Mouse (Mus musculus) cerebellum, adult 9-10 months (tissue): ENCODE results near the gene Abi3bp.

Experiments
- DNase-seq: peaks from one replicate; pipeline ENCODE4 v3.0.0; 2022

Abi3bp gene

DNA sequence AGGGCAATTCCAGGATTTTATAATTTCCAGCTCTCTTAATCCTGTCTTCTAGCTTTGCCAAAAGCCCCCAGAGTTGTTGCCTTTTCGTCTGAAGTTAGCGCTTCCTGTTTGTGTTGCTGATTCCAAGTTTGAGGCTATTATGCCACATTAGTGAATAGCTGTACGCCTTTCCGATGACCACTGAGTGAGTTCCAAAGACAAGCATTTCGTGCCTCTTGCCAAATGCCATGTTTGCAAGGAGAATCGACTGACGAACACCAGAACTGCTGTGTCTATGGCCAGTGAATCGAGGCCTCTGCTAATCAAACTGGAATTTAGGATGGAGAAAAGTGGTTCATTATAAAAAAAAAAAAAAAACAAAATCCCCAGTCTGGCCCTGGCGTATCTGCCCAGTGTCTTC lies 40.3 kb downstream of the Abi3bp start:
- no peak for DNase-seq

DNA sequence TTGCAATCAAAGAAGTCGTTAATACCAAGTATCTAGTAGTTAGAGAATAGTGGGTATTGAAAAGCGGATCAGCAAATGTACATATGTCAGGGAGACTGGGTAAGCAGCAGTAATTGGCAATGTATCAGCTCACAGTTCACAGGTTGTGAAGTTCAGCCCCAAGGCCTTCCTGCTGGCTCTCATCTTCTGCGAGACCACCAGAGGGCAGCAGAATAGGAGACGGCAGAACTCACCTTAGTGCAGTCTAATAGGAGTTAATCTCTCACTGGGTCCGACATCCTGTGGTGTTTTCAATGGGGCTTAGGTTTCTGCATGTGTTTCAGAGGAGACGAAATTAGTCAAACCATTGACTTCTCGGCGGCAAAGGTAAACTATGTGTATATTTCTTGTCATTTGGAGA lies 46.7 kb downstream of the Abi3bp start:
- DNase-seq = no peak

DNA sequence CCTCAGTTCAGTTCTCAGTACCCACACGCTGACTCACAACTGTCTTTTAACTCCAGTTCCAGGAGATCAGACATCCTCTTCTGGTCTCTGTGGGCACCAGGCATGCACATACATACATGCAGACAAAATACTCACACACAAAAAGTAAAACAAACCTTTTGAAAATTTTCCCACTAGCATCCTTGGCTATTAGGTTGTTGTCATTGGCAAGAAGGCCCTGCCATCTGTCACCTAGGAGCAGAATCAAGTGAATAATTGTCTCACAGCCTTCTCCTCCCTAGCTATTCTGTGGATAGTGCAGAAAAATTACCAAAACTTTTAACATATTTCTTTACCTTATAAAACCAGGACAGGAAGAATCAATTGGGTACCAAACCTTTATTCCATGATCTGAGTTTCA lies 48.8 kb downstream of the Abi3bp start:
- peak; percentile 46 for DNase-seq

DNA sequence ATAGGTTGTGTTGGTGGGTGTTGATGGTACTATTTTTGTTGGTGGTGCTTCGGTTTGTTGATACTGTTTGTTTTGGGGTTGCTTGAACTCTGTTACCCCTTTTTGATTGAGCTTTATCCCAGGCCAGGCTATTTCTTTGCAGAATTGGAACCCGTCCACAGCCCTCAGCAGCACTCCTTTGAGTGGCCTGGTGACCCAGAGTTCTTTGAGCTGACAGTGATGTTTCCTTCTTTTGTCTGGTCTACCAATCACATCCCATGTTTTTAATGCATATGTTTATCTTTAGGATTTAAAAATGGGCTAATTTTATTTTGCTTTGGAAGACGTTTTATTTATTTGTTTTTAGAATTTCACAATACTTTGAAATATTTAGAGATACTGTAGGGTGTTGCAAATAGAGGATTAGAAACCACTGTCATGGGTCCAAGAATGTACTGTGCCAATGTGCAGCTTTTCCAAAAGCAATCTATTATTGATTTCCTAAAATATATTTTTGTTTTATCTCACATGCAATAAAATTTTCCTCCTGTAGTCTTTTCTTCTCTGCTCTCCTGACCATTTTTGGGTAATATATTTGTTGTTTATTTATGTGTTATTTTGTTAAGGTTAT lies 50.5 kb downstream of the Abi3bp start:
- no peak for DNase-seq

DNA sequence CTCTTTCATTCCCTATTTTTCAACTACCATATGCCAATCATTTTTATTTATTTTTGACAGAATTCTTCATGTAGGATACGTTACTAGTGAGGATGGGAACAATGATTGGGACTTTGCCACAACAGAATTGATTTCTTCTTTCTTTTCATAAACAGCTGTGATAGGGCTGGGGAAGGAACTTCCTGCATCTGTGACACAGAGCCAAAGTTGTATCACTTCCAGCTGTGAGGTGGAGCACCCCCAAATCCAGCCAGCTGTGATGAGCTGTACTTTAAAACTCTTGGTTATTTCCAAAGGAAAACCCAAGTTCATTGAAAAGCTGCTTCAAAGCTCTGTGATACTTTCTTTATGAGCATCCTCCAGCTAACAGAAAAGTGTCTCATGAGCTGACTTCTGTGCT lies 101.9 kb downstream of the Abi3bp start:
- DNase-seq = no peak

DNA sequence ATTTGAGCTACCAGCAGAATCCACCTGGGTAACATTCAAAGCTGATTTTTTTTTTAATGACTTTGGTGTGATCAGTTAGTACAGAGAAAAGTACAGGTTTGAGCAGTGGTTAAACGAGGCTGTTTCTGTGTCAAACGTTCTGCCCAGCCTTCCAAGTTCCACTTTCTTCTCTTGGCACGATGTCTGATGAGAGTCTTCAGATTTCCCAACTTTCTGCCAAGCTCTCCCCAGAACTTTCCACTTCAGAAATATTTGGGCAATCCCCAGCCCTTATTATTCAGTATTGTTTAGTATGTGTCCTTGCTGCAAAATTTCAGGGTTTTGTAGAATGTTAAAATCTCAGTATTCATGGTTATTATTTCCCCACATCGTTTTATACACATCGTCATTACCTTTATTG lies 115.9 kb downstream of the Abi3bp start:
- DNase-seq = no peak

DNA sequence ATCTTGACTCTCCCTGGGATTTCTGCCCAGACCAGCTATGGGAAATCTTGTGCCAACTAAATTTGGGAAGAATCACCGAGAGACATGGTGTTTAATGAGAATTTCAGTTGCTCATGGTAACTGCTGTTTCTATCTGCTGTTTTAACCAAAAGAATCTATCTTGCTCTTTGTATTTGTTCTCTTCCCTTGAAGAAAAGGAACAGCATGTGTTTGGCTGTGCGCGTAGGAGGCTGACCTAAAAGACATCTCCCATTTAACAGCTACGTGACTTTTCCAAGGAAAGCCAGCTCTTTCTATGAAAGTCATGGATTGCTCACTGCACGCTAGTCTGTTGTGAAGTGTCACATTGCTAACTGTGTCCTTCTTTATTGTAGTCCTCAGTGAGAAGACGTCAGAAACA lies 117.2 kb downstream of the Abi3bp start:
- peak; percentile 1 for DNase-seq

DNA sequence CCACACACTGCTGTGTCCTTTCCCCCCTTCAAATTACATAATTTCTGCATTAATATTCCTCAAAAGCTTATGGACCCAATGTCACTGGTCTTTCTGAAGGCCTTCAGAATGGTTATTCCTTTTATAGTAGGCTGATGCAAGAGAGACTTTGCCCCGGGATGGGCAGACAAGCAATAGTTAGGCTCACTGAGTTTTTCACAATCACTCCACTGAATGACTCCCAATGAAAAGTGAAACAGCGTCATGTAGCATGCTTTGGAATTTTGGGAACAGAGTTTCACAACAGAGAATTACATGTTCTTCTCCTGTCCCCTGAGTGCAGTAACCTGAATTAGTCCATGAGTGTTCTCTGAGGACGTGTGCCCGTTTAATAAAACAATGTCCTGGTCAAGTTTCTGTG lies 120.7 kb downstream of the Abi3bp start:
- no peak for DNase-seq

DNA sequence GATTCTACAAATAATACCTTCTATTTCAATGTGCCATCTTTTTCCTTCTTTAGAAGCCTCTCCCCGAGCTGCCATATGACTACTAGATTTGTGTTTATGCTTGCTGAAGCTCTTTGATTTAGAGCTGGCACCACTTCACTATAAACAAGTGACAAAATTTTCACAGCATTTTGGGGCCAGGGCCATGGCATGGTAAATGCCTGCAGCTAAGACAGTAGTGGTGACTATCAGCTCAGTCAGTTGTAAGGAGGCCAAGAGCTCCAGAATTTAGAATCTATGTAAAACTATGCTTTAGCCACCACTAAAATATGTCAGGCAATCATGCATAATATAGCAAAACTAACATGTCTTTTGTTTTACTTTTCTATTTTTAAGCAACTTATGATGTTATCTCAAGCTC lies 124.7 kb downstream of the Abi3bp start:
- DNase-seq = no peak

DNA sequence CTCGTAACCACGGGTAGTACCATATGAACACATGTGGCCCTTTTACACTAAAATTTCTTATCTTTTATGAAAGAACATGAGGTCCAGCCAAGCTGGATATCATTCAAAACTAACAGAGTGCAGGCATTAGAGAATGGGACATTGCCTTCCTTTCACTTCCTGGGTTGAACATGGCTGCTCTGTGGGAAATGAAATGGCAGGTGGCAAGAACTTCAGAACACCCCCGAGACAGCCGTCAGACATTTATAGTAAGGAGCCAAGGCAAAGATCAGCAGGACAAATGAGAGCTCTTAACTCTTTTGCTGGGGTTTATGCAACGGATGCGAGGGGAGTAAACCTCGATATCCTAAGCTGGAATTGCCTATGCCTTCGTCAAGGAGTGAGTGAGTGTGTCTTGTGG lies 132.9 kb downstream of the Abi3bp start:
- DNase-seq = no peak

DNA sequence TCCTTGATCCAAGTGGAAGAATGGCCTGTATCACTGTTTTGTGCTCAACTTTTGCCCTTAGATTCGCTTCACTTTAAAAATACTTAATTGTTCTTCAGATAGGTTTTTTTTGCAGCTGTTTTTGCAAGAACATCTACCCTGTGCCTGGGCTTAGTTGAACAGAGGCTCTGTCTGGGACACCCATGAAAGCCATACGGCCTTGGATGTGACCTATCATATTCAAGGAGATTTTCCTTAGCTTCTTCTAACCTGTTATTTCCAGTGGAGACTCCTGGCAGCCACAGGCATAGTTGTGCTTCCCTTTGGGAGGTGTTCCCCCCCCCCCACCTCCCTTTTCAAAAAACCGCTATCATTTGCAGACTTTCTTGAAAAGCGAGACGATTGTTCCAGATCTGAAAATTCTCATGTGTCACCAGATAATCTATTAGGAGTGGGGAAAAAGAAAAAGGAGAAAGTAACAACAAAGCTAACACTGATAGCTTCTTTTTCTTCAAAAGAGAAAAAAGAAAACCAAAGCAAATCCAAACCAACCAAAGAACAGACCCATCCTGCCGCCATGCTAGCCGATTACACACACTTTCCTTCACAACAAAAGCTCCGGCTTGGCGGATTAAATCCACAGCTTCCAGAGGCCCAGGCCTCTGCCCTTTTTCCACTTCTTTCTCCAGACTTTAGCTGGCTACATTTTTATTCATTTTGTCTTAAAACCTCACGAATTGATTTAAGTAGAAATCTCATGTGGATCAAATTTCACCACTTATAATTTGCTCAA lies 133.6 kb downstream of the Abi3bp start:
- no peak for DNase-seq

DNA sequence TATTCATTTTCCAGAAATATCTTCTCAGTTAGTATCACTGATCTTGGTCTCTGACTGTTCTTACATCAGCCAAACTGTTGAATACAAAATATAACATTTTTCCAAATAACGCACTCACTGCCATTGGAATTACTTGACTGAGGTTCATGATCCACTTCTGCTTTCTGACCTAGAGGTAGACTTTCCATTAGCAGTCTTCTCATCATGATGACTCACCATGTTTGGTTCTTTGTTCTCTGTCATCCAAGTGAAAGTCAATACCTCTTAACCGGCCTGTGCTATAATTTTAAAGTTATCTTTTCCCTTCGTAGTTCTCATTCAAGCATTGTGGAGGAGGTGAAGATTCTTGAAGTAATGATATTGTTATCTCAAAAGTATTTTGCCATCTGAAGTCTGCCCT lies 160.9 kb downstream of the Abi3bp start:
- no peak for DNase-seq

DNA sequence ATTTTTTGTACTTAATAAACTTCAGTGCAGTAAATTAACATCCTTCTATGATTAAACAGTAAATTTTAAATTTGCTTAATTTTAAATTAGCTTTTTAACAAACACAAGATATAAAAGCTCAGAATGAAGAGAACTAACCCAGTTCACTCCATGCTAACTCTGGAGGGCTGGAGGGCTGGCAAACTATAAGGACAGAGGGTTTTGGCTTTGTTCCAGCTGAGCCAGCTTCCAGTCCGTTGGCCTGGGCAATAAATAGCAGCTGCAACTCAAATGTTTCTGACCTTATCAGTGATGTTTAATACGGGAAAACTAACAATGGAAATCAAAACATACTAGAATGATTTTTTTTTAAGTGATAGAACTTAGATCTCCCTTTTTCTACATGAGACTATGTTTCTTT lies 167.6 kb downstream of the Abi3bp start:
- no peak for DNase-seq

DNA sequence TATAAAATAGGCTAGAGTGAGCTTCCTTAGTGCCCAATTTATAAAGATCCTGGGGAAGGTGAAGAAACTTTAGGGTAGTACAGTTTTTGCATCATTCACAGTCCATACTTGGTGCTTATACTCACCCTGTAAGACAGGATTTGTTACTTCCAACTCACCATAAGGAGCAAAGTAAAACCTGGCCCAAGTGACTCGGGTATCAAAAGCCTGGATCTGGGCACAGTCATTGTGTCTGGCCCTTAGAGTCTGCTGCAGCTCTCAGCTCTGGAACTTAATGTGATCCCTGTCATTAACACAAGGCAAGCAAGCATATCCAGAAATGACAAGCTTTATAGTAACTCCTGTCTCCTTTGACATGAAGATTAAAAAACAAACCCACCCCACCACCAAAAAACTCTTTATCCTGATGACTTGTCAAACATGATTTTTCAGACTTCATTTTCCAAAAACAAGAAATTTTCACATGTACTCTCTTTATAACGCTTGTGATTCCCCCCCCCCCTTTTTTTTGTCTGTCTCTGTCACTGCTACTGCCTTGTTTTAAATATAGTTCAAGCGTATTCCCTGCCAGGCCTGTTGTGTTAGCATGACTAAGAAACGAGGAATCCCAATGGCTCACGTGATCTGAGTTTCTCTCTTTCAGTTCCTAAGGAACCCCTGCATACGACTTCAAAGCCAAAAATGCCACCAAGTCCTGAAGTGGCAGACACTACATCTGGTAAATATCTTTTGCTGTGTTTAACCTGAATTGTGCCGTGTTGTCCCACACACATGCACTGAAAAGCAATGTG lies 168.9 kb downstream of the Abi3bp start:
- no peak for DNase-seq

DNA sequence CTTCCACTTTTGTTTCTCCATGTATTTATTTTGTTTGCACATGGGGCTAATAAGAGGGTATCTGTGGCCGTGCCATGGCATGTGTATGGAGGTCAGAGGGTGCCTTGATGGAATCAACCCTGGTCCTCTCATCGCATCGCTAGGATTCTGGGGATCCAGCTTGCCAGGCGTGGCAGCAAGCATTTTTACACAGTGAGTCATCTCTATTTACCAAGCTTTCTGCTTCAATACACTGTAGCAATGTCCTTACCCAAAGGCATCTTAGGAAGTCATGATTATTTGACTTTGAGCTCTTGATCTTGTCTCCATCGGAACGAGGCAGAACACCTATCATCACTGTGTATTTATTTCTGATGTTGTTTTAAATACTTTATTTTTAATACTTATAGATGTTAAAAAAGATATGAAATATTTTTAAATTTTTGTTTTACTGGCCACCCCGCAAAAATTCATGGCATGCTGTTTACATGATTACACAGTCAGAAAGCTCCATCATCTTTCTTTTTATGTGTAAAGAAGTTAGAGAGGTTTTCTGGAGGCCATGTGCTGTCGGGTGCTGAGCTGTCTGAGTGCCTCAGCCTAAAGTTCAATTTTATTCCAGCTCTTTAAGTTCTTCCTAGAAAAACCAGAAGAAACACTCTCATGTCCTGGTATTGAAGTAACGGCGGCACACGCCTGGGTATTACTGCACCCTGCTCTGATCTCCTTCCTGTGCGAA lies 177.7 kb downstream of the Abi3bp start:
- DNase-seq = no peak

DNA sequence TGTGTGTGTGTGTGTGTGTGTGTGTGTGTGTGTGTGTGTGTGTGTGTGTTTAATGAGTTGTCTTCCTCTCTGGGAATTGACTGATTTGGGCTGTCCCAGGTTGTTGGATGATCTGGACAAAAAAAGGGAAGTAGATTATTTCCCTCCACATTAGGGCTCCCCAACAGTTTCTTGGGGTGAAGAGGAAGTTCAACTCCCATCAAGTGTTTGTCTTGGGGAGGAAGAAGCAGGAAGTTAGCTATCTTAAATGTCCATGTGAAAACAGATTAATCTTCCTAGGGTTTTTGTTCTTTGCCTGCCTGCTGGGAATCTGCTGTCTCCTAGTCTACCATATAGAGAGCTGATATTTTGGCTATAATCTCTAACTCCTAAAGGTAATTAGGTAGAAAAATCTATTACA lies 181.2 kb downstream of the Abi3bp start:
- no peak for DNase-seq

DNA sequence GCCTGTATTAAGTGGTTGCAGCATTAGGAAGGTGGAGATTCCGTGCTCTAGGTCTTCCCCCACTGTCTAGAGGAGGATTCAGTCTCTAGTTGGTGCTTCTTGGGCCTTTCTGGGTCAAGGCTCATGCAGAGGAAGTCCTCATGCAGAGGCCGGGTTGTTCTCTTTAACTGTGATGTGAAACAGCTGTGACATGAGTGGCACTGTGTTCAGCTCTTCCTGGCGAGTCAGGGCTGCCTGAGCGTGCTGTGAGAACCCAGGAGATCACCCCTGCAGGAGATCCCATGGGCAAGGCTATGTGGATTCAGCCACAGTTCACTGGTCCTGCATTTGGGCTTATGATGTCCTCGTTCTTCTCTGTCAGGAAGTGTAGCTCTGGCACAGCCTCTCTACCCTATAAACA lies 191.8 kb downstream of the Abi3bp start:
- DNase-seq = no peak

DNA sequence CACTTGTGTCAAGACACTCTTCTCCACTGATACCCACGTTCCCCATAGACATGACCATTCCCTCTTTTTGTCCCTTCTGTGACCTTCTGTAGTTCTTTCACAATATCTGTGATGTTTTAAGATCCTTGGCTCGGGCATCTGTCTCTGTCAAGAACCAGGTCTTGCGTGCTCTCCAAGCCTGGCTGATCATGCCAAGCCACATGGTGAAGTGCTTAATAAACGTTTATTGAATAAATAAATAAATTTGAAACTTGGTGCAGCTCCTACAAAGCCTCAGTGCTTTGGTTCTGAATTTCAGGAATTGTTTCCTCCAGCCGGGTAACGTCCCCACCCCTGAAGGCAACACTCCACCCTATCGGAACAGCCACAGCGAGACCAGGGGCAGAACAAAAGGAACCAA lies 193.3 kb downstream of the Abi3bp start:
- no peak for DNase-seq

DNA sequence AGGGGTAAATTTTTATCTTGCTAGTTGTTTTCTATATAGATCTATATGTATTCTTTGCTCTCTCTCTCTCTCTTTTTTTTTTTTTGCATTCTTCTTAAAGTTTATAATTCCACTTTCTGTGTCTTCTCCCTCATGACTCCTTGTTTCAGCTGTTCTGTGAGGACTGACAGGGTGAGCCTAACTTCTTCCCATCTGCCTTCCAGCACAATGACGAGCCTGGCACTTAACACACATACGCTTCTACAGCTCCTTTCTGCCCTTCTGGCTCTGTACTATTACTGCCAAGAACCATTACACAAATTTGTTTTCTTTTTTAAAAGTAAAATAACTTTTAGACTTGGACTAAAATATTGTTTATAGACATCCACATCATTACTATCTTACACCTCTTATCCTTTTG lies 195.7 kb downstream of the Abi3bp start:
- DNase-seq = no peak

DNA sequence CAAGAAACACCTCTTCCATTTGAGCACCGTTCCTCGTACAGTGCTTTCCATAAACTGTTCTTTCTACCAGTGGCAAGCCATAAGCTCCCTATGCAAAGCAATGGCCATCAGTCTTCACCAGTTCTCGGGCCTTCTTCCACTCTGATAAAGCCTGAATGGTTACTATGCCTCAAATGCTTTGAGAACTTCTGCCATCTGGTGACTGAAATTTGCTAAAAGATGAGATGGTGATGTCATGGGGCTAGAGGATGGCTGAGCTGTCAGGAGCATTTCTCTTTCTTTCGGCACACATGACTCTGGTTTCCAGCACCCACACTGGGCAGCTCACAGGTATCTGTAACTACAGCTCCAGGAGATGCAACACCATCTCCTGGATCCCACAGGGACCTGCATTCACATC lies 199.5 kb downstream of the Abi3bp start:
- peak; percentile 18 for DNase-seq

DNA sequence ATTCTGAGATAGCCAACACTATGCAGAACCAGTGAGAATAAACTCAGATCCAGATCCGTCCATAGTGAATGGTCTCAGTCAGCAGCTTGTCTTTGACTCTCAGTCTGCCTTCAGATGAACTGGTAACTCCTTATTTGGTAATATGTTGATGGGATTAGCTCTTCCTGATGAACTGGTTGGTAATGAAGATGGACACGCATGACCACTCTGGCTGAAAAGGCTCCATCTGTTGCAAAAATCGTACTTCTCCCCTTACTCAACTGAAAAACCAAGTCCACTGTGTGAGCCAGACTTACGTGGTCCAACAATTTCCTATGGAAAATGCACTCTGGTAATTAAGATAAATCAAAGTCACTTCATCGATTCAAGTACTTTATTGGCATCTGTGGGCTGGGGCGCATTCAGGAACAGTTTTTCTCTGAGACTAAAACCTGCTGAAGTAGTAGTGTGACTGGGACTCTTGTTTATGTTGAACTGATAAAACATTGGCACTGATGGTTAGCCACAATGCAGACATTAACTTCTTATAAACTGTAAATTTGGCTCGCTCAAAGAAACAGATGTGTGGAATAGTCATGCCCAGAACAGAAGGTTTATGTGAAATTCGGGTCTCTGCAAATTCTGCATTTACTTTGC lies 203.4 kb downstream of the Abi3bp start:
- no peak for DNase-seq

DNA sequence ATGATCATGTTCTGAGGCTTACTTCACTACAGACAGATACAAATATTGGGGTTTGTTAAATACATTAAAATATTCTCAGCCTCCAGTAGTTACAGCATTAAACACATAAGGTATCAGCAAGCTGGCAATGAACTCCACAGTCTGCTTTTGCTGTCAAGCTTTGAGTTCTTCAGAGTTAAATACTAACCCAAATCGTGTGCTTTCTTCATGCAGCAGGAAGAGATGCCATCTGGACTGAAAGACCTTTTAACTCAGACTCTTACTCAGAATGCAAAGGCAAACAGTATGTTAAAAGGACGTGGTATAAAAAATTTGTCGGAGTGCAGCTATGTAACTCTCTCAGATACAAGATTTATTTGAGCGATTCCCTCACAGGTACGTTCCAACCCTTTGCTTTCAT lies 209.1 kb downstream of the Abi3bp start:
- no peak for DNase-seq

DNA sequence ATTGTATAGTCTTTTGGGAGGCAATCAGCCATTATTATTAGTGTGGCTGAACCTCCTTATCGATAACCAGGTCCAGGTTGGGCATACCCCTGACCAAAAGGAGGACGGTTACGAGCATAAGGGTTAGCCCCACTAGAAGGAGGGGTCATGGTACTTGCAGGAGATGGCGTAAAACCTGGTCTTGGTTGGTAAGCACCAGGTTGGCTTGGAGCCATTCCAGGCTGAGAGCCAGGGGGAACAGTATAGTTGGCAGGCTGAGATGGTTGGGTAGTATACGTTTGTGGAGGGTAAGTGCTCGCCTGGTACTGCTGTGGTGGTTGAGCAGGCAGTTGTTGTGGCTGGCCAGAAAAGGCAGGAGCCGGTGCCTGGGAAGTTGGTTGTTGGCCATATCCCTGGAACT lies 213.0 kb downstream of the Abi3bp start:
- no peak for DNase-seq
